Mouse (Mus musculus) MEL (cell line): ENCODE data around the gene Zdhhc7.

Source experiments
- BHLHE40 ChIP-seq: IDR thresholded peaks from 2 replicates; pipeline ENCODE4 v1.6.1; 2012; ENCODE audit warnings: low read depth, mild to moderate bottlenecking, inconsistent platforms, low read length, improper control_type of control experiment, borderline replicate concordance
- CTCF ChIP-seq, 3 experiments: IDR thresholded peaks in 2 of 3; conservative IDR thresholded peaks in 1 of 3; 2 replicates each; pipeline ENCODE4 v1.5.1; 2011 to 2012; ENCODE audit warnings: low read length in 3 of 3, low read depth in 2 of 3, mild to moderate bottlenecking in 2 of 3, improper control_type of control experiment in 1 of 3, inconsistent platforms in 1 of 3, mixed read lengths in 1 of 3, moderate library complexity in 1 of 3; ENCODE audit not compliant: control insufficient read depth in 1 of 3, insufficient read depth in 1 of 3, poor library complexity in 1 of 3, severe bottlenecking in 1 of 3
- ETS1 ChIP-seq: IDR thresholded peaks from 2 replicates; pipeline ENCODE4 v1.6.1; 2012; ENCODE audit warnings: low read depth, mild to moderate bottlenecking, inconsistent platforms, low read length, improper control_type of control experiment, moderate library complexity
- GATA1 ChIP-seq: IDR thresholded peaks from 2 replicates; pipeline ENCODE4 v1.6.1; 2011; ENCODE audit warnings: low read depth, low read length, improper control_type of control experiment
- HCFC1 ChIP-seq: IDR thresholded peaks from 2 replicates; pipeline ENCODE4 v1.6.1; 2012; ENCODE audit warnings: low read depth, mild to moderate bottlenecking, inconsistent platforms, low read length, improper control_type of control experiment, moderate library complexity
- MAX ChIP-seq: IDR thresholded peaks from 2 replicates; pipeline ENCODE4 v1.6.1; 2011; ENCODE audit warnings: low read length, improper control_type of control experiment
- MXI1 ChIP-seq: IDR thresholded peaks from 2 replicates; pipeline ENCODE4 v1.6.1; 2011; ENCODE audit warnings: mild to moderate bottlenecking, low read depth, low read length, improper control_type of control experiment
- NELFE ChIP-seq: IDR thresholded peaks from 2 replicates; pipeline ENCODE4 v1.6.1; 2011; ENCODE audit warnings: low read depth, low read length, improper control_type of control experiment
- POLR2A ChIP-seq, 2 experiments: IDR thresholded peaks; 2 replicates each; pipeline ENCODE4 v1.6.1; 2011 to 2012; ENCODE audit warnings: low read length in 2 of 2, mild to moderate bottlenecking in 2 of 2, control low read depth in 1 of 2, improper control_type of control experiment in 1 of 2, low read depth in 1 of 2, moderate library complexity in 1 of 2; ENCODE audit not compliant: control insufficient read depth in 1 of 2, insufficient read depth in 1 of 2, poor library complexity in 1 of 2
- TBP ChIP-seq: IDR thresholded peaks from 2 replicates; pipeline ENCODE4 v1.8.0; 2011; ENCODE audit warnings: low read depth, low read length, improper control_type of control experiment
- UBTF ChIP-seq: IDR thresholded peaks from 2 replicates; pipeline ENCODE4 v1.6.1; 2012; ENCODE audit warnings: low read depth, mild to moderate bottlenecking, inconsistent platforms, low read length, improper control_type of control experiment, moderate library complexity, borderline replicate concordance; ENCODE audit not compliant: insufficient read depth
- USF1 ChIP-seq: IDR thresholded peaks from 2 replicates; pipeline ENCODE4 v1.6.1; 2014; ENCODE audit warnings: low read depth, mild to moderate bottlenecking, inconsistent platforms, low read length, improper control_type of control experiment, moderate library complexity
- ZMIZ1 ChIP-seq: IDR thresholded peaks from 2 replicates; pipeline ENCODE4 v1.6.1; 2012; ENCODE audit warnings: low read depth, mild to moderate bottlenecking, inconsistent platforms, low read length, improper control_type of control experiment, moderate library complexity

DNA sequence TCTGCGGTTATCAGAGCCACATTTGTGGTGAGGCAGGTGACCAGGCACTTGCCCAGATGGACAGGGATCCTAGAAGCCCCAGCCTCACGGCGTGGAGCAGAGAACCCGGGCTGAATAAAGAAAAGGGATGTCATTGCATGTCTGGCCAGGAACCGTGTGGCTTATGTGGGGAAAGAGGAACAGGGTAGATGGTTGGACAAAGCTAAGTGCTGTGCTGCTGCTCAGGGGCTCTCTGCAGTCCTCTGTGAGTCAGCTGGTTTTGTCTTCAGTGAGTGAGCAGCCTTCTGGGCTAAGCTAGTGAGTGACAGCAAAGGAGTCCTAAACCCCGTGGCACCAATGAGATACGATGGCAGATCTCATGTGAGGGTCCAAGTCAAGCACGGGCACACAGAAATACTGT is 29.9 kb upstream of the Zdhhc7 start:
- no peak for TF ChIP-seq MXI1
- no peak for TF ChIP-seq BHLHE40
- no peak for TF ChIP-seq GATA1
- TF ChIP-seq ZMIZ1: no peak
- TF ChIP-seq POLR2A (IDR thresholded peaks at IDR 0.05; ENCODE audit: control insufficient read depth in 1 of 2, insufficient read depth in 1 of 2, low read depth in 1 of 2, low read length in 2 of 2, poor library complexity in 1 of 2): no peak
- TF ChIP-seq CTCF (IDR thresholded peaks at IDR 0.05 in 2 of 3, conservative IDR thresholded peaks at IDR 0.05 in 1 of 3; ENCODE audit: control insufficient read depth in 1 of 3, insufficient read depth in 1 of 3, low read depth in 2 of 3, low read length in 3 of 3, poor library complexity in 1 of 3, severe bottlenecking in 1 of 3): no peak
- TF ChIP-seq ETS1: no peak
- no peak for TF ChIP-seq MAX
- TF ChIP-seq UBTF: no peak
- TF ChIP-seq HCFC1: no peak
- TF ChIP-seq NELFE: no peak
- no peak for TF ChIP-seq TBP
- no peak for TF ChIP-seq USF1
